Mouse (Mus musculus) embryonic facial prominence, embryonic 14.5 days (tissue): ENCODE results near the gene Jpt1. TPM values are rescaled to one million over a fixed set of nuclear protein-coding genes. Genes with fewer than 3 reads are reported as not detected.
A peak's percentile ranks its signal among the peaks of the same experiment; 100 is the strongest.

Experiments
- ATAC-seq: fragments of 200-750 bp; cut with Nextera tagmentation; 2 replicates; pipeline ENCODE4 v1.8.0; 2017; ENCODE audit warnings: low read depth, moderate number of reproducible peaks, moderate TSS enrichment
- DNase-seq: peaks from one replicate; pipeline ENCODE4 v3.0.0-alpha.2; 2015; ENCODE audit warnings: low spot score
- H3K27ac ChIP-seq: fragments of 300-500 bp; sonication (generic); replicated peaks from 2 replicates; pipeline ENCODE4 v1.5.1; 2014; ENCODE audit warnings: low read depth, mild to moderate bottlenecking, low read length, moderate library complexity
- H3K27me3 ChIP-seq: fragments of 300-500 bp; sonication (generic); replicated peaks from 2 replicates; pipeline ENCODE4 v1.6.1; 2014; ENCODE audit warnings: low read length; ENCODE audit not compliant: control insufficient read depth, insufficient read depth
- H3K36me3 ChIP-seq: fragments of 300-500 bp; sonication (generic); 2 replicates; pipeline ENCODE4 v1.6.1; 2014; ENCODE audit warnings: low read length, mixed read lengths; ENCODE audit not compliant: control insufficient read depth, insufficient read depth
- H3K4me1 ChIP-seq: fragments of 300-500 bp; sonication (generic); 2 replicates; pipeline ENCODE4 v1.6.1; 2014; ENCODE audit warnings: antibody characterized with exemption, low read length; ENCODE audit not compliant: control insufficient read depth, insufficient read depth
- H3K4me2 ChIP-seq: fragments of 300-500 bp; sonication (generic); 2 replicates; pipeline ENCODE4 v1.6.1; 2014; ENCODE audit warnings: low read depth, mild to moderate bottlenecking, low read length, moderate library complexity, mixed read lengths
- H3K4me3 ChIP-seq: fragments of 300-500 bp; sonication (generic); 2 replicates; pipeline ENCODE4 v1.5.1; 2014; ENCODE audit warnings: low read depth, mild to moderate bottlenecking, low read length
- H3K9ac ChIP-seq: fragments of 300-500 bp; sonication (generic); 2 replicates; pipeline ENCODE4 v1.6.1; 2014; ENCODE audit warnings: low read depth, mild to moderate bottlenecking, low read length, moderate library complexity, mixed read lengths
- H3K9me3 ChIP-seq: fragments of 300-500 bp; sonication (generic); 2 replicates; pipeline ENCODE4 v1.6.1; 2016; ENCODE audit warnings: low read length; ENCODE audit not compliant: control insufficient read depth
- whole genome bisulfite sequencing: fragments of 180-500 bp; shearing (Covaris S2); extraction: QIAGEN DNeasy Blood & Tissue Kit; methylation state at CpG from one replicate; pipeline ENCODE4 v1.1.7; 2014; 5-methylcytosine and 5-hydroxymethylcytosine counted together
- polyA plus RNA-seq: library from polyadenylated mRNA; unstranded; fragments of >200 nt; fragmentation: Nextera tagmentation; extraction: Ambion mirVana; gene quantifications from 2 replicates; pipeline ENCODE4 v1.2.1, GENCODE M21; 2014

Gene Jpt1
- polyA plus RNA-seq = 576 and 619 TPM in 2 replicates

- WGBS = under 1% methylated on average over 18 of the region's 24 CpGs
Measured at GRCm38 (mm10) chr11:115514238-115514663, at the start of gene Jpt1. TSS of gene Jpt1 (minus strand) at chr11:115514387.

GRCm38 (mm10) chr11:115563406-115563805 is 49.2 kb upstream of the Jpt1 start:
- ATAC-seq (no peak), DNase-seq (peak; percentile 13)
- H3K4me2 ChIP-seq = peak overlapping the region; percentile 81
- H3K36me3 ChIP-seq = peaks cover 27% of the 10 kb centered on the region
- peak overlapping the region; percentile 61 for H3K4me3 ChIP-seq
- 51% methylated on average over 4 of the region's 4 CpGs for WGBS
- H3K27me3 ChIP-seq = no peaks in the 10 kb centered on the region
- peak overlapping the region; percentile 79; the same call in 1 of the 2 replicates for H3K27ac ChIP-seq
- no peaks in the 10 kb centered on the region for H3K9me3 ChIP-seq
- H3K9ac ChIP-seq = peak overlapping the region; percentile 79
- peaks cover 12% of the 10 kb centered on the region for H3K4me1 ChIP-seq

More at GRCm38 (mm10) chr11:115514238-115514663, at the start of gene Jpt1:
- Histone ChIP-seq H3K4me3 (peak within 1 kb of the TSS; percentile 85), H3K36me3 (no peaks in the 10 kb centered on the region), H3K4me2 (peak within 1 kb of the TSS; percentile 64), H3K9ac (peak within 1 kb of the TSS; percentile 88), H3K27ac (peak within 1 kb of the TSS; percentile 75; the same call in 1 of the 2 replicates), H3K27me3 (no peaks in the 10 kb centered on the region), H3K9me3 (no peaks in the 10 kb centered on the region), H3K4me1 (peaks cover 27% of the 10 kb centered on the region)
- peak; percentile 98 for ATAC-seq
- DNase-seq = peak; percentile 98

- ATAC-seq (no peak), DNase-seq (no peak)
- H3K27ac ChIP-seq = no peak overlapping the region
- H3K4me3 ChIP-seq = no peak overlapping the region
- no peaks in the 10 kb centered on the region for H3K9me3 ChIP-seq
- H3K4me2 ChIP-seq = no peak overlapping the region
- H3K36me3 ChIP-seq = no peaks in the 10 kb centered on the region
- H3K4me1 ChIP-seq = no peaks in the 10 kb centered on the region
- H3K27me3 ChIP-seq = no peaks in the 10 kb centered on the region
- 81% methylated on average over 17 of the region's 17 CpGs for WGBS
- H3K9ac ChIP-seq = no peak overlapping the region
Measured at GRCm38 (mm10) chr11:115555717-115556116, 41.5 kb upstream of the Jpt1 start.

- 55% methylated on average over 4 of the region's 4 CpGs for WGBS
- Histone ChIP-seq H3K4me1 (no peaks in the 10 kb centered on the region), H3K27ac (no peak overlapping the region), H3K9ac (no peak overlapping the region), H3K4me3 (no peak overlapping the region), H3K27me3 (no peaks in the 10 kb centered on the region), H3K9me3 (no peaks in the 10 kb centered on the region), H3K4me2 (no peak overlapping the region), H3K36me3 (no peaks in the 10 kb centered on the region)
- DNase-seq = no peak
- ATAC-seq = no peak
Measured at GRCm38 (mm10) chr11:115552783-115553182, 38.6 kb upstream of the Jpt1 start.

GRCm38 (mm10) chr11:115543571-115543970 is 29.4 kb upstream of the Jpt1 start:
- DNase-seq = no peak
- Histone ChIP-seq H3K27ac (no peak overlapping the region), H3K4me1 (no peaks in the 10 kb centered on the region), H3K9me3 (no peaks in the 10 kb centered on the region), H3K9ac (no peak overlapping the region), H3K27me3 (no peaks in the 10 kb centered on the region), H3K36me3 (no peaks in the 10 kb centered on the region), H3K4me3 (no peak overlapping the region), H3K4me2 (no peak overlapping the region)
- no peak for ATAC-seq
- WGBS = 76% methylated on average over 4 of the region's 4 CpGs

GRCm38 (mm10) chr11:115538045-115538444 is 23.9 kb upstream of the Jpt1 start:
- ATAC-seq (no peak), DNase-seq (no peak)
- H3K9me3 ChIP-seq = no peaks in the 10 kb centered on the region
- peaks cover 17% of the 10 kb centered on the region for H3K36me3 ChIP-seq
- no peak overlapping the region for H3K4me3 ChIP-seq
- no peak overlapping the region for H3K9ac ChIP-seq
- no peak overlapping the region for H3K4me2 ChIP-seq
- WGBS = 73% methylated on average over 2 of the region's 2 CpGs
- peaks cover 16% of the 10 kb centered on the region; the same call in 1 of the 2 replicates for H3K4me1 ChIP-seq
- H3K27me3 ChIP-seq = no peaks in the 10 kb centered on the region
- H3K27ac ChIP-seq = no peak overlapping the region

GRCm38 (mm10) chr11:115536856-115537568 is 22.8 kb upstream of the Jpt1 start:
- H3K4me2 ChIP-seq = peak overlapping the region; percentile 88
- H3K4me1 ChIP-seq = peaks cover 16% of the 10 kb centered on the region; the same call in 1 of the 2 replicates
- no peaks in the 10 kb centered on the region for H3K27me3 ChIP-seq
- ATAC-seq (no peak), DNase-seq (no peak)
- peak overlapping the region; percentile 100 for H3K27ac ChIP-seq
- H3K9ac ChIP-seq = peak overlapping the region; percentile 39; the same call in 1 of the 2 replicates
- H3K36me3 ChIP-seq = peaks cover 27% of the 10 kb centered on the region
- WGBS = 81% methylated on average over 10 of the region's 10 CpGs
- peak overlapping the region; percentile 93 for H3K4me3 ChIP-seq
- no peaks in the 10 kb centered on the region for H3K9me3 ChIP-seq

GRCm38 (mm10) chr11:115536038-115536681 is 22.0 kb upstream of the Jpt1 start, which contains the start of gene Sumo2:
TSS of gene Sumo2 (minus strand) at chr11:115536276.
- peak within 1 kb of the TSS; percentile 96 for H3K9ac ChIP-seq
- H3K4me3 ChIP-seq = peak within 1 kb of the TSS; percentile 93
- ATAC-seq (peak; percentile 89), DNase-seq (peak; percentile 97)
- peaks cover 36% of the 10 kb centered on the region for H3K36me3 ChIP-seq
- peak within 1 kb of the TSS; percentile 100 for H3K27ac ChIP-seq
- H3K27me3 ChIP-seq = no peaks in the 10 kb centered on the region
- H3K4me1 ChIP-seq = peaks cover 16% of the 10 kb centered on the region; the same call in 1 of the 2 replicates
- 0% methylated on average over 22 of the region's 70 CpGs for WGBS
- no peaks in the 10 kb centered on the region for H3K9me3 ChIP-seq
- peak within 1 kb of the TSS; percentile 88 for H3K4me2 ChIP-seq
